13 mouse cellular contexts compared by ENCODE assay signal in genomic region chr14:29405125-29405877, GRCm38 (mm10).
DNase-seq lines count a peak whose midpoint lies in the region; ATAC-seq and TF ChIP-seq lines count a peak whose summit lies in the region.
"Had no signal": no experiment of that assay in that cellular context is flagged by ENCODE, and none has a peak within 500 bp of the region (broad histone marks: within the 10 kb centered on the region; RNA-seq: fewer than 3 reads in every experiment).

No protein-coding gene starts in this region.

- no peak for TF ChIP-seq CTCF in stomach, postnatal 0 days (IDR thresholded peaks at IDR 0.05; ENCODE audit: low read depth)

- no peaks in the 10 kb centered on the region for H3K4me1 ChIP-seq in stomach, postnatal 0 days (replicated peaks; ENCODE audit: control insufficient read depth, insufficient read depth)
- H3K4me1 ChIP-seq: liver, embryonic 15.5 days had no signal

- H3K4me2 ChIP-seq in stomach, postnatal 0 days (replicated peaks; ENCODE audit: low read depth), result no peak overlapping the region
- H3K4me2 ChIP-seq: liver, embryonic 15.5 days had no signal

- 28% methylated on average over 8 of the region's 8 CpGs for WGBS in stomach, postnatal 0 days

- H3K9me3 ChIP-seq in stomach, postnatal 0 days (ENCODE audit: control insufficient read depth, low read length), result no peaks in the 10 kb centered on the region
- H3K9me3 ChIP-seq: liver, embryonic 15.5 days had no signal

- peak; percentile 11 for DNase-seq in adrenal gland, postnatal 25 days
- no peak for DNase-seq in adrenal gland, postnatal 14 days
- peak; percentile 25 for DNase-seq in kidney, postnatal 10 days
- DNase-seq in kidney, postnatal 14 days, result no peak
- peak; percentile 47 for DNase-seq in ovary, postnatal 36 days (ENCODE audit: low spot score)
- no peak for DNase-seq in ovary, postnatal 14 days (ENCODE audit: low spot score)
- DNase-seq in stomach, postnatal 0 days (ENCODE audit: low spot score), result peak; percentile 14
- no peak for DNase-seq in liver
- DNase-seq: gastrocnemius, postnatal 36 days; heart, postnatal 14 days; layer of hippocampus, postnatal 36 days had no signal

- H3K27me3 ChIP-seq in stomach, postnatal 0 days (ENCODE audit: control insufficient read depth, insufficient read depth, low read length), result no peaks in the 10 kb centered on the region
- H3K27me3 ChIP-seq: liver, embryonic 15.5 days had no signal

- no peak overlapping the region for H3K9ac ChIP-seq in stomach, postnatal 0 days (ENCODE audit: low read length)
- H3K9ac ChIP-seq: liver, embryonic 15.5 days had no signal

- TF ChIP-seq EP300 in stomach, postnatal 0 days (optimal IDR thresholded peaks at IDR 0.05), result no peak

- H3K27ac ChIP-seq in stomach, postnatal 0 days (replicated peaks), result no peak overlapping the region
- H3K27ac ChIP-seq: liver, embryonic 15.5 days had no signal

- H3K36me3 ChIP-seq in stomach, postnatal 0 days (ENCODE audit: control insufficient read depth, insufficient read depth, low read length), result no peaks in the 10 kb centered on the region
- H3K36me3 ChIP-seq: liver, embryonic 15.5 days had no signal

- ATAC-seq in stomach, postnatal 0 days (ENCODE audit: low FRiP score, low TSS enrichment), result no peak
- ATAC-seq: intestine, postnatal 0 days had no signal

- H3K4me3 ChIP-seq in stomach, postnatal 0 days (ENCODE audit: low read depth, low read length), result no peak overlapping the region
- H3K4me3 ChIP-seq: liver, embryonic 15.5 days had no signal

Comparison
In these comparisons a context has a peak if more than half of its experiments do, and no peak if none do; other contexts are left out.
1. DNase-seq: peak in adrenal gland, postnatal 25 days (single experiment), kidney, postnatal 10 days (single experiment), ovary, postnatal 36 days (single experiment) and stomach, postnatal 0 days (single experiment); none in adrenal gland, postnatal 14 days (single experiment), kidney, postnatal 14 days (single experiment), ovary, postnatal 14 days (single experiment) and liver (single experiment).